Mouse (Mus musculus): ENCODE measurements around the gene Rpl3. TPM values are rescaled to one million over a fixed set of nuclear protein-coding genes. Genes with fewer than 3 reads are reported as not detected.

Rpl3 gene
- polyA plus RNA-seq, 1 experiment from 2014 or later, result 526 TPM

Small RNA genes lying within 50 kb of the gene (microRNA-seq; reads per million reads assigned to microRNA genes)
- gene Snord43, result 19.2 reads per million, percentile 31 among the genes with 10 or more reads in this experiment

Other genes starting within 250 kb of the Rpl3 start
- gene Apobec3, start 200.2 kb downstream of the Rpl3 start, polyA plus RNA-seq (2015; fragmentation: Nextera tagmentation; extraction: Ambion mirVana), result 4.8 and 44.4 TPM in 2 replicates
- 4.1 and 4.6 TPM in 2 replicates for gene Cbx7, start 120.7 kb downstream of the Rpl3 start, polyA plus RNA-seq (2015; fragmentation: Nextera tagmentation; extraction: Ambion mirVana)
- 6.5 and 7.0 TPM in 2 replicates for gene Pdgfb, start 76.9 kb downstream of the Rpl3 start, polyA plus RNA-seq (2015; fragmentation: Nextera tagmentation; extraction: Ambion mirVana)
- 59.3 and 64.6 TPM in 2 replicates for gene Syngr1, start 534 bp downstream of the Rpl3 start, polyA plus RNA-seq (2015; fragmentation: Nextera tagmentation; extraction: Ambion mirVana)
- gene Tab1, start 41.3 kb upstream of the Rpl3 start, polyA plus RNA-seq (2015; fragmentation: Nextera tagmentation; extraction: Ambion mirVana), result 35.9 and 37.4 TPM in 2 replicates
- 15.8 and 17.5 TPM in 2 replicates for gene Mgat3, start 81.9 kb upstream of the Rpl3 start, polyA plus RNA-seq (2015; fragmentation: Nextera tagmentation; extraction: Ambion mirVana)
- gene Mief1, start 142.2 kb upstream of the Rpl3 start, polyA plus RNA-seq (2015; fragmentation: Nextera tagmentation; extraction: Ambion mirVana), result 33.3 and 34.5 TPM in 2 replicates
- gene AC140267.1, start 144.0 kb upstream of the Rpl3 start, polyA plus RNA-seq (2015; fragmentation: Nextera tagmentation; extraction: Ambion mirVana), result 1.7 TPM in 1 of 2 replicates, not detected in the other
- 106 and 113 TPM in 2 replicates for gene Atf4, start 163.3 kb upstream of the Rpl3 start, polyA plus RNA-seq (2015; fragmentation: Nextera tagmentation; extraction: Ambion mirVana)
- gene Rps19bp1, start 172.4 kb upstream of the Rpl3 start, polyA plus RNA-seq (2015; fragmentation: Nextera tagmentation; extraction: Ambion mirVana), result 72.6 and 83.9 TPM in 2 replicates
- gene Cacna1i, start 195.4 kb upstream of the Rpl3 start, polyA plus RNA-seq (2015; fragmentation: Nextera tagmentation; extraction: Ambion mirVana), result 0.79 and 0.88 TPM in 2 replicates